Mouse (Mus musculus): ENCODE measurements around the gene Cpt1b. TPM values are rescaled to one million over a fixed set of nuclear protein-coding genes. Genes with fewer than 3 reads are reported as not detected.

The Cpt1b gene
- total and polyA plus RNA-seq, 3 experiments = 0.88 to 7.7 (median 2.1) TPM

DNA sequence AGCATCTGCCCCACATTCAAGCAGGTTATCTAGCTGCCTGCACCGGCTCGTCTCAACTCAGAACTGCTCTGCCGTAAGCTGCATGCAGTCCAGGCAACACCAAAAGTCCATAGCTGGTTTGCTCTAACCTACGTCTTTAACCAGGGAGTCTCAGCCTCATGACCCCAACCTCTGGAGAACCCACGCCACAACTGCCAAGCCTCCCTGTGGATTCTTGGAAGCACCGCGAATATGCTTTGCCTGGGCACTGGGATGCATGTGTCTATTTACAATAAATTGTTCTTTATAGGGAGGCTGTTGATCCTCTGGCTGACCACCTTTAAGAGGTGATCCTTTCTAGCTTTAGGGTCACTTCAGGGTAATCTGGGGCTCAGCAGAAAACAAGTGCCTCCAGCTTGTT lies 53.1 kb downstream of the Cpt1b start:
- peaks cover 67% of the 10 kb centered on the region for H3K36me3 ChIP-seq (replicated peaks)
- ATAC-seq (ENCODE audit: extremely low read depth, insufficient number of reproducible peaks, low FRiP score, poor library complexity, severe bottlenecking) (no peak), DNase-seq (ENCODE audit: low spot score) (no peak)
- peak overlapping the region; percentile 86 for H3K4me3 ChIP-seq (ENCODE audit: low read depth, low read length)
- H3K9me3 ChIP-seq (replicated peaks) = peaks cover 3% of the 10 kb centered on the region; the same call in 1 of the 2 replicates
- no peaks in the 10 kb centered on the region for H3K27me3 ChIP-seq (ENCODE audit: insufficient read depth, low read length)
- no peak for TF ChIP-seq GATA1 (IDR thresholded peaks at IDR 0.05; ENCODE audit: borderline replicate concordance, low read length)
- no peak for TF ChIP-seq POLR2AphosphoS5 (IDR thresholded peaks at IDR 0.05; ENCODE audit: insufficient replicate concordance, low read depth, low read length)
- no peak for TF ChIP-seq TAL1 (conservative IDR thresholded peaks at IDR 0.05; ENCODE audit: low read depth, low read length)
- TF ChIP-seq GATA2 (IDR thresholded peaks at IDR 0.05; ENCODE audit: borderline replicate concordance, low read depth, low read length) = no peak
- TF ChIP-seq CTCF (IDR thresholded peaks at IDR 0.05; ENCODE audit: low read depth, low read length) = no peak
- H3K4me1 ChIP-seq (ENCODE audit: insufficient read depth, low read depth, low read length) = peaks cover 57% of the 10 kb centered on the region

GRCm38 (mm10) chr15:89372068-89372467 lies 53.6 kb downstream of the Cpt1b start:
- no peaks in the 10 kb centered on the region for H3K9me3 ChIP-seq (replicated peaks)
- no peak for ATAC-seq (ENCODE audit: extremely low read depth, insufficient number of reproducible peaks, low FRiP score, poor library complexity, severe bottlenecking)
- H3K4me1 ChIP-seq (ENCODE audit: insufficient read depth, low read depth, low read length) = peaks cover 57% of the 10 kb centered on the region
- peak overlapping the region; percentile 86; the same call in 1 of the 2 replicates for H3K4me3 ChIP-seq (ENCODE audit: low read depth, low read length)
- no peak for TF ChIP-seq POLR2AphosphoS5 (IDR thresholded peaks at IDR 0.05; ENCODE audit: insufficient replicate concordance, low read depth, low read length)
- TF ChIP-seq CTCF (IDR thresholded peaks at IDR 0.05; ENCODE audit: low read depth, low read length) = no peak
- no peak for TF ChIP-seq GATA1 (IDR thresholded peaks at IDR 0.05; ENCODE audit: borderline replicate concordance, low read length)
- TF ChIP-seq GATA2 (IDR thresholded peaks at IDR 0.05; ENCODE audit: borderline replicate concordance, low read depth, low read length) = no peak
- TF ChIP-seq TAL1 (conservative IDR thresholded peaks at IDR 0.05; ENCODE audit: low read depth, low read length) = no peak
- peaks cover 72% of the 10 kb centered on the region for H3K36me3 ChIP-seq (replicated peaks)
- no peak for DNase-seq (ENCODE audit: low spot score)
- H3K27me3 ChIP-seq (ENCODE audit: insufficient read depth, low read length) = no peaks in the 10 kb centered on the region

Other genes with a start within 250 kb of the Cpt1b start
Only the 20 nearest of the 21 such genes appear.
- 3.5 and 4.0 TPM in 2 replicates for gene Dennd6b, start 229.4 kb downstream of the Cpt1b start, total RNA-seq (2014; fragmentation: Nextera tagmentation)
- gene Dennd6b, start 229.4 kb downstream of the Cpt1b start, total RNA-seq (2017) = 1.8 and 2.3 TPM in 2 replicates
- 7.3 and 7.6 TPM in 2 replicates for gene Dennd6b, start 229.4 kb downstream of the Cpt1b start, polyA plus RNA-seq (2012)
- 47.6 and 65.5 TPM in 2 replicates for gene Ppp6r2, start 214.3 kb downstream of the Cpt1b start, total RNA-seq (2014; fragmentation: Nextera tagmentation)
- gene Ppp6r2, start 214.3 kb downstream of the Cpt1b start, total RNA-seq (2017) = 34.9 and 104 TPM in 2 replicates
- gene Ppp6r2, start 214.3 kb downstream of the Cpt1b start, polyA plus RNA-seq (2012) = 105 and 107 TPM in 2 replicates
- gene Sbf1, start 110.6 kb downstream of the Cpt1b start, total RNA-seq (2014; fragmentation: Nextera tagmentation) = 100 and 128 TPM in 2 replicates
- 40.5 and 42.5 TPM in 2 replicates for gene Sbf1, start 110.6 kb downstream of the Cpt1b start, total RNA-seq (2017)
- gene Sbf1, start 110.6 kb downstream of the Cpt1b start, polyA plus RNA-seq (2012) = 104 and 145 TPM in 2 replicates
- not detected in 2 replicates for gene Adm2, start 103.1 kb downstream of the Cpt1b start, total RNA-seq (2014; fragmentation: Nextera tagmentation)
- not detected in 2 replicates for gene Adm2, start 103.1 kb downstream of the Cpt1b start, total RNA-seq (2017)
- 0.11 and 0.12 TPM in 2 replicates for gene Adm2, start 103.1 kb downstream of the Cpt1b start, polyA plus RNA-seq (2012)
- not detected in 2 replicates for gene Miox, start 91.5 kb downstream of the Cpt1b start, total RNA-seq (2014; fragmentation: Nextera tagmentation)
- gene Miox, start 91.5 kb downstream of the Cpt1b start, total RNA-seq (2017) = 0.11 and 0.12 TPM in 2 replicates
- gene Miox, start 91.5 kb downstream of the Cpt1b start, polyA plus RNA-seq (2012) = not detected in 2 replicates
- 42.7 and 76.3 TPM in 2 replicates for gene Lmf2, start 70.2 kb downstream of the Cpt1b start, total RNA-seq (2014; fragmentation: Nextera tagmentation)
- gene Lmf2, start 70.2 kb downstream of the Cpt1b start, total RNA-seq (2017) = 13.7 and 15.3 TPM in 2 replicates
- 116 and 125 TPM in 2 replicates for gene Lmf2, start 70.2 kb downstream of the Cpt1b start, polyA plus RNA-seq (2012)
- 147 and 164 TPM in 2 replicates for gene Ncaph2, start 70.1 kb downstream of the Cpt1b start, total RNA-seq (2014; fragmentation: Nextera tagmentation)
- gene Ncaph2, start 70.1 kb downstream of the Cpt1b start, total RNA-seq (2017) = 130 and 148 TPM in 2 replicates
- gene Ncaph2, start 70.1 kb downstream of the Cpt1b start, polyA plus RNA-seq (2012) = 68.4 and 78.1 TPM in 2 replicates
- gene Sco2, start 52.0 kb downstream of the Cpt1b start, total RNA-seq (2014; fragmentation: Nextera tagmentation) = 9.5 and 15.0 TPM in 2 replicates
- 26.2 and 27.8 TPM in 2 replicates for gene Sco2, start 52.0 kb downstream of the Cpt1b start, total RNA-seq (2017)
- gene Sco2, start 52.0 kb downstream of the Cpt1b start, polyA plus RNA-seq (2012) = 62.3 and 64.6 TPM in 2 replicates
- not detected in 2 replicates for gene Tymp, start 48.8 kb downstream of the Cpt1b start, total RNA-seq (2014; fragmentation: Nextera tagmentation)
- 0.27 and 0.35 TPM in 2 replicates for gene Tymp, start 48.8 kb downstream of the Cpt1b start, total RNA-seq (2017)
- gene Tymp, start 48.8 kb downstream of the Cpt1b start, polyA plus RNA-seq (2012) = 0.61 and 0.69 TPM in 2 replicates
- gene Odf3b, start 46.6 kb downstream of the Cpt1b start, total RNA-seq (2014; fragmentation: Nextera tagmentation) = not detected in 2 replicates
- gene Odf3b, start 46.6 kb downstream of the Cpt1b start, total RNA-seq (2017) = not detected in 2 replicates
- not detected in 2 replicates for gene Odf3b, start 46.6 kb downstream of the Cpt1b start, polyA plus RNA-seq (2012)
- not detected in 2 replicates for gene Klhdc7b, start 40.9 kb downstream of the Cpt1b start, total RNA-seq (2014; fragmentation: Nextera tagmentation)
- gene Klhdc7b, start 40.9 kb downstream of the Cpt1b start, total RNA-seq (2017) = 0.05 TPM in 1 of 2 replicates, not detected in the other
- gene Klhdc7b, start 40.9 kb downstream of the Cpt1b start, polyA plus RNA-seq (2012) = not detected in 2 replicates
- not detected in 2 replicates for gene Syce3, start 15.4 kb downstream of the Cpt1b start, total RNA-seq (2014; fragmentation: Nextera tagmentation)
- not detected in 2 replicates for gene Syce3, start 15.4 kb downstream of the Cpt1b start, total RNA-seq (2017)
- not detected in 2 replicates for gene Syce3, start 15.4 kb downstream of the Cpt1b start, polyA plus RNA-seq (2012)
- 4.9 and 7.4 TPM in 2 replicates for gene C730034F03Rik, start 3.7 kb upstream of the Cpt1b start, total RNA-seq (2014; fragmentation: Nextera tagmentation)
- gene C730034F03Rik, start 3.7 kb upstream of the Cpt1b start, total RNA-seq (2017) = 2.6 and 4.9 TPM in 2 replicates
- 0.24 and 0.25 TPM in 2 replicates for gene C730034F03Rik, start 3.7 kb upstream of the Cpt1b start, polyA plus RNA-seq (2012)
- gene Gm44502, start 3.8 kb upstream of the Cpt1b start, total RNA-seq (2014; fragmentation: Nextera tagmentation) = not detected in 2 replicates
- 0.12 and 0.71 TPM in 2 replicates for gene Gm44502, start 3.8 kb upstream of the Cpt1b start, total RNA-seq (2017)
- 0.93 and 1.3 TPM in 2 replicates for gene Gm44502, start 3.8 kb upstream of the Cpt1b start, polyA plus RNA-seq (2012)
- gene Chkb, start 4.0 kb upstream of the Cpt1b start, total RNA-seq (2014; fragmentation: Nextera tagmentation) = 19.3 and 32.8 TPM in 2 replicates
- 42.5 and 51.0 TPM in 2 replicates for gene Chkb, start 4.0 kb upstream of the Cpt1b start, total RNA-seq (2017)
- gene Chkb, start 4.0 kb upstream of the Cpt1b start, polyA plus RNA-seq (2012) = 75.9 and 85.4 TPM in 2 replicates
- not detected in 2 replicates for gene Mapk8ip2, start 28.1 kb upstream of the Cpt1b start, total RNA-seq (2014; fragmentation: Nextera tagmentation)
- 0.05 TPM in 1 of 2 replicates, not detected in the other for gene Mapk8ip2, start 28.1 kb upstream of the Cpt1b start, total RNA-seq (2017)
- gene Mapk8ip2, start 28.1 kb upstream of the Cpt1b start, polyA plus RNA-seq (2012) = 0.01 TPM in 1 of 2 replicates, not detected in the other
- gene Arsa, start 51.6 kb upstream of the Cpt1b start, total RNA-seq (2014; fragmentation: Nextera tagmentation) = 12.2 and 12.8 TPM in 2 replicates
- gene Arsa, start 51.6 kb upstream of the Cpt1b start, total RNA-seq (2017) = 21.1 and 25.4 TPM in 2 replicates
- gene Arsa, start 51.6 kb upstream of the Cpt1b start, polyA plus RNA-seq (2012) = 37.5 and 39.2 TPM in 2 replicates
- not detected in 2 replicates for gene Shank3, start 73.8 kb upstream of the Cpt1b start, total RNA-seq (2014; fragmentation: Nextera tagmentation)
- gene Shank3, start 73.8 kb upstream of the Cpt1b start, total RNA-seq (2017) = 0.46 and 0.55 TPM in 2 replicates
- 0.34 and 0.40 TPM in 2 replicates for gene Shank3, start 73.8 kb upstream of the Cpt1b start, polyA plus RNA-seq (2012)
- gene Acr, start 142.5 kb upstream of the Cpt1b start, total RNA-seq (2014; fragmentation: Nextera tagmentation) = not detected in 2 replicates
- not detected in 2 replicates for gene Acr, start 142.5 kb upstream of the Cpt1b start, total RNA-seq (2017)
- not detected in 2 replicates for gene Acr, start 142.5 kb upstream of the Cpt1b start, polyA plus RNA-seq (2012)
- 11.8 and 12.7 TPM in 2 replicates for gene Rabl2, start 166.1 kb upstream of the Cpt1b start, total RNA-seq (2014; fragmentation: Nextera tagmentation)
- gene Rabl2, start 166.1 kb upstream of the Cpt1b start, total RNA-seq (2017) = 5.3 and 5.5 TPM in 2 replicates
- gene Rabl2, start 166.1 kb upstream of the Cpt1b start, polyA plus RNA-seq (2012) = 8.1 and 9.7 TPM in 2 replicates